Mouse (Mus musculus) ES-Bruce4 (cell line): ENCODE data around the gene Piga.

ENCODE experiments used
- CTCF ChIP-seq: IDR thresholded peaks from one replicate; pipeline ENCODE4 v1.8.1; 2011; ENCODE audit warnings: low read depth, low read length
- POLR2A ChIP-seq: IDR thresholded peaks from one replicate; pipeline ENCODE4 v1.8.1; 2011; ENCODE audit warnings: low read length; ENCODE audit not compliant: insufficient read depth

- TF ChIP-seq POLR2A (no peak), CTCF (no peak)
Observed at GRCm38 (mm10) chrX:164439462-164439861, 19.9 kb downstream of the Piga start.
